Mouse (Mus musculus) G1E (cell line): ENCODE data around the gene Sema4a.

Experiments used
- CTCF ChIP-seq: IDR thresholded peaks from 2 replicates; pipeline ENCODE4 v1.5.1; 2012; ENCODE audit warnings: low read depth, low read length, inconsistent platforms, mixed read lengths
- GATA1 ChIP-seq: IDR thresholded peaks from 2 replicates; pipeline ENCODE4 v1.6.1; 2012; ENCODE audit warnings: borderline replicate concordance, low read length, inconsistent platforms, mixed read lengths
- GATA2 ChIP-seq: IDR thresholded peaks from 2 replicates; pipeline ENCODE4 v1.6.1; 2012; ENCODE audit warnings: low read depth, low read length, inconsistent platforms, borderline replicate concordance
- POLR2AphosphoS5 ChIP-seq: IDR thresholded peaks from 2 replicates; pipeline ENCODE4 v1.6.1; 2012; ENCODE audit warnings: low read depth, low read length, inconsistent platforms; ENCODE audit not compliant: insufficient replicate concordance
- TAL1 ChIP-seq: conservative IDR thresholded peaks from 2 replicates; pipeline ENCODE4 v1.6.1; 2012; ENCODE audit warnings: low read depth, low read length, inconsistent platforms, mixed read lengths

- TF ChIP-seq CTCF (no peak), TAL1 (no peak), GATA1 (no peak), POLR2AphosphoS5 (no peak), GATA2 (no peak)
These were observed 4.7 kb downstream of the Sema4a start for GRCm38 (mm10) chr3:88456313-88456712.
